Mouse (Mus musculus) B cell, adult 62 days (primary cell): ENCODE data around the gene She. TPM values are rescaled to one million over a fixed set of nuclear protein-coding genes. Genes with fewer than 3 reads are reported as not detected.

Source experiments
- total RNA-seq: library from RNA; stranded (reverse); gene quantifications from 4 replicates; pipeline ENCODE4 v1.2.4, GENCODE M21; 2023

The She gene
- total RNA-seq = 0.12 TPM in 1 of 4 replicates, not detected in the others

GRCm38 (mm10) chr3:89830815-89831591 lies at the start of gene She:
Gene She, plus strand, starts transcription at chr3:89831370.

Other genes with a start within 250 kb of the She start
- 170 to 188 TPM (median 171 TPM) in 4 replicates for gene Adar, start 116.3 kb upstream of the She start, total RNA-seq
- 1.3 to 1.7 TPM (median 1.5 TPM) in 4 replicates for gene Chrnb2, start 66.7 kb upstream of the She start, total RNA-seq
- 107 to 121 TPM (median 118 TPM) in 4 replicates for gene Ube2q1, start 57.8 kb upstream of the She start, total RNA-seq
- 18.7 to 20.3 TPM (median 19.4 TPM) in 4 replicates for gene Il6ra, start 81.8 kb downstream of the She start, total RNA-seq
- 60.1 to 77.6 TPM (median 63.2 TPM) in 4 replicates for gene Atp8b2, start 132.1 kb downstream of the She start, total RNA-seq
- gene Hax1, start 167.4 kb downstream of the She start, total RNA-seq = 62.2 to 73.9 TPM (median 67.9 TPM) in 4 replicates
- 107 to 116 TPM (median 114 TPM) in 4 replicates for gene 4933434E20Rik, start 220.3 kb downstream of the She start, total RNA-seq
- 331 to 385 TPM (median 358 TPM) in 4 replicates for gene Ubap2l, start 221.3 kb downstream of the She start, total RNA-seq
- 545 to 588 TPM (median 552 TPM) in 4 replicates for gene Tpm3, start 241.3 kb downstream of the She start, total RNA-seq